Mouse (Mus musculus): ENCODE data around the gene Sh2d6. TPM values are rescaled to one million over a fixed set of nuclear protein-coding genes. Genes with fewer than 3 reads are reported as not detected.
"Not testable (repeated sequence)": the region's sequence is repeated elsewhere in the genome, so short reads cannot be mapped to it uniquely, and the experiment has no call there.

Sh2d6 gene
- polyA plus RNA-seq, 1 experiment from 2014 or later: 0.18 TPM

DNA sequence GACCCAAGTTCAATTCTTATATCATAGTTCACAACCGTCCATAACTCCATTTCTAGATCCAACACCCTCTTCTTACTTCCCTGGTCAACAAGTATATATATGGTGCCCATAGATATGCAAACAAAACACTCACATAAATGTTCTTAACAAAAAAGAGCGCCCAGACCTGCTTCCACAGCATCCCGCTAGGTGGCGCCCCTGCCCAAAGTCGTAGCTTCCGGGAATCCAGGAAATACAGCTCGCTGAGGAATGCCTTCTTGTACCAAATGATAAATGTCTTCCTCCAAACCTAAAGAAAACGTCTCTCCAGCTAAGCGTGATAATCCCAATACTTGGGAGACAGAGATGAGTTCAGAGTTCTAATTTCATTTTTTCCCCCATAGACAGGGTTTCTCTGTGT, 13.7 kb upstream of the Sh2d6 start:
- peak overlapping the region; percentile 39 for H3K4me2 ChIP-seq
- H3K4me3 ChIP-seq (replicated peaks): 0 out of 2 replicates have a peak overlapping the region, but pooled peaks have one; percentile 3
- peaks cover 31% of the 10 kb centered on the region for H3K4me1 ChIP-seq (replicated peaks)
- 6% methylated on average over 9 of the region's 9 CpGs for WGBS
- no peak overlapping the region for H3K9ac ChIP-seq (replicated peaks)
- no peaks in the 10 kb centered on the region for H3K36me3 ChIP-seq
- no peaks in the 10 kb centered on the region for H3K27me3 ChIP-seq
- no peak overlapping the region for H3K27ac ChIP-seq
- H3K9me3 ChIP-seq: no peaks in the 10 kb centered on the region
- ATAC-seq (ENCODE audit: insufficient number of reproducible peaks, insufficient read depth, low FRiP score, low TSS enrichment, low read depth): no peak

DNA sequence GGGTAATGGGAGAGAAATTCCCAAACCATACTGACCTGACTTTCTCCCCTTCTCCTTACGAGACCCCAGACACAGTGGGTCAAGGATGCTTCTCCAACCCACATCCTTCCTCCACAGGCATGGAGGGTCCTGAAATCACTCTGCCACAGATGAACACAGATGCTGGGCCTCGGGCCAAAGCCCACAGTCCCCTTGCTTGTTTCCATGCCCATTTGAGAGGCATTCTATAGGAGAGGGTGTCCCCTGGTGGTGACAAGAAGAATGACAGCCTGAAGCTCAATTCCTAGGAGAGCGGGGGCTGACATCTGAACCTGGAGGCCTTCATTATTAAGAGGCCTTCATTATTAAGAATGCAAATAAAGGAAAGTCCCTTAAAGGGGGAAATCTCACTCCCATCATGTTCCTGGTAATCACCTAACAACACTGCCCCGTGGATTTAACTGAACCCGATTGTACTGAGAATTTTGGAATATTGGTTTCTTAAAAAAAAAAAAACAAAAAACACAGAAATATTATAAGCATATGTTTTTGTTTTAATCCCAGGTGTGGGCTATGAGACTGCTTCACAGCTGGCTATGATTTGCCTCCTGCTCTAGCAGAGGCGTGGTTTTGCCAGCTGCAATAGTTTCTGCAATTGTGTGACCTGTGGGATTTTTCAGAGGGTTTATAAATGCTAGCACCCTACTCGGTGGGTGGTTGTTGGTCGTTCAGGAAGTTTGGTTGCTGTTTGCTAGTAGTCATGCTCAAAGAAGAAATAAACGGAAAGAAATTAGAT, 12.7 kb upstream of the Sh2d6 start:
- H3K27me3 ChIP-seq: no peaks in the 10 kb centered on the region
- H3K4me1 ChIP-seq (replicated peaks): peaks cover 31% of the 10 kb centered on the region
- WGBS: 21% methylated on average over 9 of the region's 9 CpGs
- no peaks in the 10 kb centered on the region for H3K36me3 ChIP-seq
- H3K9ac ChIP-seq (replicated peaks): no peak overlapping the region; the same call in 1 of the 2 replicates
- no peak overlapping the region for H3K4me2 ChIP-seq
- no peaks in the 10 kb centered on the region for H3K9me3 ChIP-seq
- ATAC-seq (ENCODE audit: insufficient number of reproducible peaks, insufficient read depth, low FRiP score, low TSS enrichment, low read depth): peak; percentile 58
- H3K27ac ChIP-seq: peak overlapping the region; percentile 71
- no peak overlapping the region for H3K4me3 ChIP-seq (replicated peaks)

DNA sequence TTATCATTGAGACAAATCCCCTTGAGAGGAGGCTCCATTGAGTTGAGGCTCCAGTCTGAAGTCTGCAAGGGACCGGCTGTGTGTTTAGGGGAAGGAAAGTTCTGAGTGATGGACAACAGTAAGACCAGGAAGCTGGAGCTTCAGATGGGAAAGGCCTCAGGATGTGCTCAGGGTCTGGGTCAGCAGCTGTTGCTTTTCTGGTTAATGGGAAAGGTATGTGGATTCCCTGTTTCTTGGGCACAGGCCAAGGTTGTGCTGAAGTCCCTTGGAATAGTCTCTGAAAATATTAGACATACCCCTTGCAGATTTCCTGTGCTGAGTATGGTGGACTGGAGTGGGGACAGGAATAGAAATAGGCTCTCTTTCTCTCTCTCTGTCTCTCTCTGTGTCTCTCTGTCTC, 12.0 kb upstream of the Sh2d6 start:
- H3K9ac ChIP-seq (replicated peaks); ATAC-seq (ENCODE audit: insufficient number of reproducible peaks, insufficient read depth, low FRiP score, low TSS enrichment, low read depth); H3K4me2 ChIP-seq; H3K4me3 ChIP-seq (replicated peaks); H3K9me3 ChIP-seq; H3K36me3 ChIP-seq; H3K27me3 ChIP-seq: not testable (repeated sequence)
- H3K27ac ChIP-seq: peak overlapping the region; percentile 71
- H3K4me1 ChIP-seq (replicated peaks): peaks cover 26% of the 10 kb centered on the region
- WGBS: 30% methylated on average over 1 of the region's 1 CpGs

DNA sequence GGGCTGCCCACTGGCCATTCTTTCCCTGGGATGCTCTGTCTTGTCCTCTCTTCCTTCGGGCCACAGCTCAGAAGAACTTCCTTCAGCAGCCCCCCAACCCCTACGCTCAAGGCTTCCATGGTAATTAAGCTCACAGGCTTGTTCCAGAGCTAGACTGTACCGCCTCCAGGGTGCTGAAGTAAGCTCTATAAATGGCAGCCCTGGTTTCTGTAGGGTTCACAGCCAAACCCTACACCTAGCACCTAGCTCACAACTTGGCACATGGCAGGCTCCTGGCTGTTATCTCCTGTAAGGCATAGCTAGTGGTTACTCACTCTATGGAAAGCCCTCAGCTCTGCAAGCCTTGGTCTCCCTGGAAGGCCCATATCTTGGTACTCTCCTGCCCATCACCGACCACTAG, 11.1 kb upstream of the Sh2d6 start:
- H3K27me3 ChIP-seq: no peaks in the 10 kb centered on the region
- H3K36me3 ChIP-seq: no peaks in the 10 kb centered on the region
- peaks cover 17% of the 10 kb centered on the region for H3K4me1 ChIP-seq (replicated peaks)
- no peaks in the 10 kb centered on the region for H3K9me3 ChIP-seq
- H3K4me3 ChIP-seq (replicated peaks): no peak overlapping the region
- H3K9ac ChIP-seq (replicated peaks): no peak overlapping the region
- no peak overlapping the region for H3K4me2 ChIP-seq
- 74% methylated on average over 4 of the region's 4 CpGs for WGBS
- no peak for ATAC-seq (ENCODE audit: insufficient number of reproducible peaks, insufficient read depth, low FRiP score, low TSS enrichment, low read depth)
- no peak overlapping the region for H3K27ac ChIP-seq

DNA sequence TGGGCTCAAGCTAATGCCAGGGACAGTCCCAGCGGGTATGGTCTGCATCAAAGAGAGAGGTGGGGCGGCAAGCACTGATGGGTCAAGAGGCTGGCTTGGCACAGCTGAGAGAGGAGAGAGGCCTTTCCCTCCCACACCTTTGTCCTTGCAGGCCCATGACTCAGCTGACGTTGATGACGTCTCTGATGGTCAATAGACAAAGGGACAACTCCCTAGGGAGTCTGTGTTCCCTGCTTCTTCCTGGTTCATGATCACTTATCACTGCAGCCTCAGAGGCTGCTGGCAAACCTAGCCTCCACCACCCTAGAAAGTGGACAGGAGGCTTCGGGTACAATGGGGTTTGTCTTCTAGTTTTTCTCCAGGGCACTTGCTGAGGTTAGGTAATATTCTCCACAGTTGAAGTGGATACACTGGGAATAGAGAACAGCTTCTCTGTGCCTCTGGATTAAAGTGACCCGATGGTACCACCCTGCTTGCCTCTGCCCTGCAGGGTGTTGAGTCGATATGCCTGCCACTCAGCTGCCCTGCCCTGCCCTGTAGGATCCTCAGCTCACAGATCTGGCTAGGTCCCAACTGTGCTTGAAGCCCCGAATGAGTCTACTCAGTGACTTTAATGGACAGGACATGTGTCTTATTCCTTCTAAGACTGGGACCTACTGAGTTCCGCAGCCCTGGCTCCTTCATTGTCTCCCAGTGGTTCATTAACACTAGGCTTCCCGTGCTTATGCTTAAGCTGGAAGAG, 7.1 kb upstream of the Sh2d6 start:
- Histone ChIP-seq H3K9ac (replicated peaks) (no peak overlapping the region), H3K9me3 (no peaks in the 10 kb centered on the region), H3K27me3 (no peaks in the 10 kb centered on the region), H3K4me3 (replicated peaks) (no peak overlapping the region), H3K4me2 (no peak overlapping the region), H3K36me3 (no peaks in the 10 kb centered on the region), H3K27ac (no peak overlapping the region), H3K4me1 (replicated peaks) (peaks cover 9% of the 10 kb centered on the region)
- 81% methylated on average over 10 of the region's 10 CpGs for WGBS
- no peak for ATAC-seq (ENCODE audit: insufficient number of reproducible peaks, insufficient read depth, low FRiP score, low TSS enrichment, low read depth)

DNA sequence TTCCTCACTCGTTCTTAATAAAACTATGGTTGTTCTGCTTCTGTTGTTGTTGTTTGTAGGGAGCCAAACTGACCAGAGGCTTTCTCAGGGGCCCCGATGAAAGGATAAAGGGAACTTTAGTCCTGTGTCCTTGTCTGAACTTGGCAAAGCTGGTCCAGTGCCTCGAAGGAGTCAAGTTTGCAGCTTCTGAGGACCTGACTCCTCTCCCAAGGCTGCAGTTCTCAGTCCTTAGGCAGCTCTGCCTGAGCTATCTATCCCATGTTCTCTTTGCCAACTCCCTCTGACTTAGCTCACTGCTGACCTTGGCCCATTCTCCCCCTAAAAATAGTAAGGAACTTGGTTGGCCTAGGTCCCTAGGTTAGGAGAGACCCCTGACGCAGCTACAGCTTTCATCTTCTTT, 5.6 kb upstream of the Sh2d6 start:
- Histone ChIP-seq H3K9me3 (no peaks in the 10 kb centered on the region), H3K4me3 (replicated peaks) (no peak overlapping the region), H3K9ac (replicated peaks) (no peak overlapping the region), H3K36me3 (no peaks in the 10 kb centered on the region), H3K27me3 (no peaks in the 10 kb centered on the region), H3K4me1 (replicated peaks) (no peaks in the 10 kb centered on the region), H3K27ac (no peak overlapping the region), H3K4me2 (no peak overlapping the region)
- ATAC-seq (ENCODE audit: insufficient number of reproducible peaks, insufficient read depth, low FRiP score, low TSS enrichment, low read depth): no peak
- WGBS: 82% methylated on average over 4 of the region's 4 CpGs

DNA sequence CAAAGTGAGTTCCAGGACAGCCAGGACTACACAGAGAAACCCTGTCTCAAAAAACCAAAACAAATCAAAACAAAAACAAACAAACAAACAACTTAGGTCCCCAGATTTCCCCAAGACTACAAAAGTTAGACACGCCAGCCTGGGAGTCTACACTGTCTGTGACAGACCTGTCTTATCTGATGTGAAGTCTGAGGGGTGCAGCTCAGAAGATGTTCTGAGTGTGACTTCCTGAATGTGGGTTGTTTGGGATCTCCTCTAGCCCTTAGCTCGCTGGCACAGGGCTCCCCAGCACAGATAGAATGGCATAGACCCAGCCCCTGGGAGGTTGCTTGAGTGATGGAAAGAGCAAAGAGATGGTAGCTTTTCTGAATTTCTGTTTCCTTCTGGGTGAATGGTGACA, 2.7 kb upstream of the Sh2d6 start:
- no peaks in the 10 kb centered on the region for H3K9me3 ChIP-seq
- H3K4me2 ChIP-seq: no peak overlapping the region
- no peak overlapping the region for H3K4me3 ChIP-seq (replicated peaks)
- no peak overlapping the region for H3K9ac ChIP-seq (replicated peaks)
- no peak for ATAC-seq (ENCODE audit: insufficient number of reproducible peaks, insufficient read depth, low FRiP score, low TSS enrichment, low read depth)
- H3K4me1 ChIP-seq (replicated peaks): peaks cover 13% of the 10 kb centered on the region
- H3K27me3 ChIP-seq: no peaks in the 10 kb centered on the region
- 88% methylated on average over 2 of the region's 2 CpGs for WGBS
- H3K27ac ChIP-seq: no peak overlapping the region
- no peaks in the 10 kb centered on the region for H3K36me3 ChIP-seq

DNA sequence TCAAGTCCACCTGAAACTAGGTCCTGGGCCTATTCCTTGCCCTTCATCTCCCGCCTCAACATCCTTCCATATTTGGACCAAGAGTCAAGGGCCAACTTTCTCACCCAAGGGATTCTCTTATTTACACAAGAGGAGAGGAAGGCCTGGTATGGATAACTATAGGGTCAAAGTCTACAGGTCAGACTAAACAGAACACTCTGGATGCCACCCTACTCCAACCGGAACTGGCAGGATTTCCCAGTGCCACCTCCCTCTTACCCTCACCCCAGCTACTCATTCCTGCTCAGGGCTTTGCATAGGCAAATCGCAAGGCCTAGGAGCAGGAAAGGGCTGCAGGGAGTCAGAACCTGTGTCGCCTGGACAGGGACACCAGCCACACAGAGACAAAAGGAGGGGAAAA, 1.7 kb upstream of the Sh2d6 start:
- H3K27ac ChIP-seq: no peak overlapping the region
- ATAC-seq (ENCODE audit: insufficient number of reproducible peaks, insufficient read depth, low FRiP score, low TSS enrichment, low read depth): no peak
- H3K9me3 ChIP-seq: no peaks in the 10 kb centered on the region
- H3K4me1 ChIP-seq (replicated peaks): peaks cover 18% of the 10 kb centered on the region
- no peaks in the 10 kb centered on the region for H3K36me3 ChIP-seq
- no peak overlapping the region for H3K4me2 ChIP-seq
- H3K9ac ChIP-seq (replicated peaks): no peak overlapping the region
- H3K4me3 ChIP-seq (replicated peaks): no peak overlapping the region
- no peaks in the 10 kb centered on the region; the same call in 1 of the 2 replicates for H3K27me3 ChIP-seq
- 80% methylated on average over 4 of the region's 4 CpGs for WGBS

DNA sequence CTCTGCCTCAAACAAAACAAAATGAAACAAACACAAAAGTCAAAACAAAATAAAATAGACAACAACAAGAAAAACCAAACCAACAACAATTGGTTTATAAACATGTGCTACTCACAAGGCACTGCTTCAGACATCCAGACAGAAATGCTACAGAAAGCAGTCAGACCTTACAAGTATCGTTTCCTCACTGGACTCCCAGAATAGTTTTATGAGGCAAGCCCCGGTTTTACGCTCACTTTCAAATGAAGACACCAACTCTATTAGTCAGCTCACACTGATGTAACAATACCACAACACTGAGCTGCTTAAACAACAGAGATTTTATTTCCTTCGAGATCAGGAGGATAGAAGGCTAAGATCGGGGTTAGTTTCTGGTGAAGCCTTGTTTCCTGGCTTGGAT, 781 bp upstream of the Sh2d6 start:
- no peak overlapping the region for H3K9ac ChIP-seq (replicated peaks)
- H3K9me3 ChIP-seq: no peaks in the 10 kb centered on the region
- no peak overlapping the region for H3K27ac ChIP-seq
- H3K4me1 ChIP-seq (replicated peaks): peaks cover 18% of the 10 kb centered on the region
- H3K4me2 ChIP-seq: no peak overlapping the region
- no peaks in the 10 kb centered on the region; the same call in 1 of the 2 replicates for H3K27me3 ChIP-seq
- WGBS: 65% methylated on average over 5 of the region's 5 CpGs
- no peaks in the 10 kb centered on the region for H3K36me3 ChIP-seq
- no peak for ATAC-seq (ENCODE audit: insufficient number of reproducible peaks, insufficient read depth, low FRiP score, low TSS enrichment, low read depth)
- H3K4me3 ChIP-seq (replicated peaks): no peak overlapping the region

DNA sequence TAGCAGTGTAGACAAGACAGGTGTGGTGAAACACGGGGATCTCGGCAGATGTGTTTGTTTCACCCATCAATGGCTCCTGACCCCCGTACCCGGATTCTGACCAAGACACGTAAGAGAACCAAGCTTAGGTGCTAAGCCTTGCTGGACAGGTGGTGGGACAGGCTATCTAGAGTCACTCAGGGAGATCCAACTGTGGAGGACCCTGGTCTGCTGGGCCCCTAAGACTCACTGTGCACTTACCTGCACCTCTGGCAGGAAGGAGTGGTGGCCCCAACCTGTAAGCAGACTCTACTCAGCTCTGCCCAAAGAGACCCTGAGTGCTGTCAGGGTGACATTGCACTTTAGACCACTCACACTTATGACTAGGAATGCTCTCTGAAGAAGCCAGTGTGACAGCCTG, 603 bp downstream of the Sh2d6 start:
- no peaks in the 10 kb centered on the region; the same call in 1 of the 2 replicates for H3K27me3 ChIP-seq
- WGBS: 90% methylated on average over 5 of the region's 5 CpGs
- no peak overlapping the region for H3K4me2 ChIP-seq
- H3K9me3 ChIP-seq: no peaks in the 10 kb centered on the region
- no peak overlapping the region for H3K4me3 ChIP-seq (replicated peaks)
- no peak overlapping the region for H3K27ac ChIP-seq
- no peak overlapping the region for H3K9ac ChIP-seq (replicated peaks)
- H3K4me1 ChIP-seq (replicated peaks): peaks cover 18% of the 10 kb centered on the region
- H3K36me3 ChIP-seq: no peaks in the 10 kb centered on the region
- no peak for ATAC-seq (ENCODE audit: insufficient number of reproducible peaks, insufficient read depth, low FRiP score, low TSS enrichment, low read depth)

DNA sequence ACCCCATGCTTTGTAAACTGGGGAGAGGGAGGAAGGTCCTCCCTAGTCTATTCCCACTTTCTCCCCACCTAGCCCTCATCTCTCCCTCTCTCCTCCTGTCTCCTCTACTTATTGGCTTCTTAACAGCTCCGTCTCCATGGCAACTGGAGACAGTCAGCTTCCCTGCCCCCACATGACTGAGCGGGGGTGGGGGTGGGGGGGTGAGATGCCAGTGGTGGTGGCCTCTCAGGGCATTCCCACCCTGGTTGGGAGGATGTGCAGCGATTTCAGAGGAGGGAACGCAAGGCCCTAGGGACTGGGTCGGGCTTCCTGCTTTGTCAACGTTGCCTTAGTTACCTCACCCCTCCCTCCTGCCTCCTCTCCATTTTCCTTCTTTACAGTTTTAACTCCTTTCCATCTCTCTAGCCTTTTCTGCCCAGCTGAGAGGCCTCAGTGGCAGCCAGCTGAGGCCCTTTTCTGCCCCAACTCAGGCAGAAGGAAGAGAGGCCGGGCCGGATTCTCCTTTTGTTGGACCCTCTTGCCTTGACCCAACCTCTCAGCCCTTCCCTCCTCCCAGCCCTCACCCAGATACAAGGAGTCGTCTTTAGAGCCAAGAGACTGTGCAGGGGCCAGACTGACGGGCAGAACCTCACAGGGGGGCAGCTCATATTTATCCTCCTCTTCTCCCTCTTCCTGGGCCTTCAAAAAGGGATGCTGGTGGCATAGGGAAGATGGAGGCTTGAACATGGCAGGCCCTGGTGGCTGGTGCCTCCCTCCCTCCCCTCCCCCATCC, 1.4 kb downstream of the Sh2d6 start:
- no peak overlapping the region for H3K9ac ChIP-seq (replicated peaks)
- no peak overlapping the region for H3K27ac ChIP-seq
- peak; percentile 34; the same call in 1 of the 2 replicates for ATAC-seq (ENCODE audit: insufficient number of reproducible peaks, insufficient read depth, low FRiP score, low TSS enrichment, low read depth)
- no peaks in the 10 kb centered on the region for H3K36me3 ChIP-seq
- peaks cover 18% of the 10 kb centered on the region for H3K4me1 ChIP-seq (replicated peaks)
- no peaks in the 10 kb centered on the region for H3K9me3 ChIP-seq
- H3K27me3 ChIP-seq: no peaks in the 10 kb centered on the region; the same call in 1 of the 2 replicates
- WGBS: 24% methylated on average over 10 of the region's 10 CpGs
- H3K4me2 ChIP-seq: peak overlapping the region; percentile 40
- H3K4me3 ChIP-seq (replicated peaks): no peak overlapping the region
